Mouse (Mus musculus): ENCODE measurements around the gene Eci2. TPM values are rescaled to one million over a fixed set of nuclear protein-coding genes. Genes with fewer than 3 reads are reported as not detected.

Eci2 gene
- total RNA-seq (2012; rRNA removed), result 78.9 and 86.0 TPM in 2 replicates
- total RNA-seq (2014; rRNA removed), result 116 and 125 TPM in 2 replicates
- 83.3 and 83.7 TPM in 2 replicates for polyA plus RNA-seq (2012; ENCODE audit: insufficient read length, low read depth)

DNA sequence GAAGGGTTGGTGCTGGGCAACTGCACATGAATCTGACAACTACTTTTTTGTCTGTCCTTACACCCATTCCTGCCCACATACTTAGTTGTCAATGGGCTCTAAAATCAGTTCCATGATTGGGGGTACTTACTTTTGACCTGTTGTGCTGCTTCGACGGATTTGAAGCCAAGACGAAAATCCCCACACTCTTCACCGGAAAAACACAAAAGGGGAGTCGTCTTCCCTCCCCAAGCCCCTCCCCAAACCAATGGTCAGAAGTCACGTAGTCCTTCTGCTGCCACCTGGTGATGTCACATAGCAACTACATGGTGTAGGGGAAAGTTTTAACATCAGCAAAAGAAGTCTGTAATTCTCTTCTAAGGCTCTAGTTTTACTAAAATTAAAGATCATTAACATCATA lies at the start of gene Eci2:
Gene Eci2, minus strand, starts transcription at position 218 of the 400 bp plus-strand sequence.
- peaks cover 3% of the 10 kb centered on the region for H3K9me3 ChIP-seq (replicated peaks; ENCODE audit: low read length)
- TF ChIP-seq IRF4 (IDR thresholded peaks at IDR 0.05; ENCODE audit: low read depth, low read length) (peak; percentile 20; the same call in 1 of the 2 replicates), PAX5 (IDR thresholded peaks at IDR 0.05; ENCODE audit: low read length) (no peak), CTCF (conservative IDR thresholded peaks at IDR 0.05 in 1 of 2, IDR thresholded peaks at IDR 0.05 in 1 of 2; ENCODE audit: low read depth in 2 of 2, low read length in 2 of 2) (peak; percentile 19 to 77; a peak in 2 of 4 replicates), SMC3 (IDR thresholded peaks at IDR 0.05; ENCODE audit: low read depth, low read length) (peak; percentile 79), GABPA (IDR thresholded peaks at IDR 0.05; ENCODE audit: insufficient replicate concordance, low read depth, low read length) (no peak), RAD21 (IDR thresholded peaks at IDR 0.05; ENCODE audit: low read depth, low read length) (peak; percentile 64), MAX (IDR thresholded peaks at IDR 0.05; ENCODE audit: low read length) (no peak), ELF1 (IDR thresholded peaks at IDR 0.05; ENCODE audit: low read depth, low read length) (no peak)
- H3K79me2 ChIP-seq (replicated peaks; ENCODE audit: control insufficient read depth, extremely low read depth, insufficient read depth, poor library complexity, severe bottlenecking), result no peaks in the 10 kb centered on the region
- peak within 1 kb of the TSS; percentile 81; the same call in 1 of the 2 replicates for H3K4me2 ChIP-seq (ENCODE audit: insufficient read depth, low read depth, poor library complexity, severe bottlenecking)
- H3K4me1 ChIP-seq (ENCODE audit: control insufficient read depth in 1 of 2, insufficient read depth in 2 of 2), result peaks cover 0 to 8% of the 10 kb centered on the region in 2 experiments; a peak in 1 of 4 replicates
- no peaks in the 10 kb centered on the region for H3K36me3 ChIP-seq (replicated peaks in 1 of 2; ENCODE audit: control insufficient read depth in 1 of 2, insufficient read depth in 1 of 2, low read length in 1 of 2)
- no peaks in the 10 kb centered on the region for H3K27me3 ChIP-seq (replicated peaks)
- H3K9ac ChIP-seq (ENCODE audit: insufficient read depth, low read depth), result peak within 1 kb of the TSS; percentile 47; the same call in 1 of the 2 replicates
- DNase-seq (ENCODE audit: extremely low read depth), result peak; percentile 65
- in situ Hi-C loops (cut with MboI; ENCODE audit: low pct_ligation_motif_present, low pct_unique_long_range_greater_than_20kb, low sequenced_read_pairs) (loop anchor here (25.0 kb wide), 2 partner anchors 735 to 910 kb away; no protein-coding TSS in a partner anchor), dilution Hi-C loops (cut with MboI; ENCODE audit: extremely low pct_ligation_motif_present, extremely low pct_unique_long_range_greater_than_20kb, low sequenced_read_pairs) (no loop called here)
- no peak within 1 kb of the TSS for H3K27ac ChIP-seq (ENCODE audit: insufficient read depth, low read depth)
- H3K4me3 ChIP-seq (replicated peaks in 1 of 3; ENCODE audit: low read depth in 2 of 3, low read length in 2 of 3, poor library complexity in 1 of 3), result peak within 1 kb of the TSS in 1 of 3 experiments; percentile 17

DNA sequence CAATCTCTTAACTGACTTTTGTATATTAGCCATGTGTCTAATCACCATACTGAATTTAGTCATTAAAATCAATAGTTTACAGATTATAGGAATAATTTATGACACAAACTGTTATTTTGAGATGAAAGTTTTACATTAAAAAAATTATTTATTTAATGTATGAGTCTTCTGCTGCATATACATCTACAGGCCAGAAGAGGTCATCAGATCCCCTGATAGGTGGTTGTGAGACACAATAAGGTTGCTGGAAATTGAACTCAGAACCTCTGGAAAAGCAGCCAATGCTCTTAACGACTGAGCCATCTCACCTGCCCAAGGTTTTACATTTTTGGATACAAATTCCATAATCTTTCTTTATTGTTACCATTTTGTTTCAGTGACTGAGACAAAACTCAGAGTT lies 48.0 kb upstream of the Eci2 start:
- peak; percentile 13 for DNase-seq (ENCODE audit: extremely low read depth)
- no peak overlapping the region for H3K4me2 ChIP-seq (ENCODE audit: insufficient read depth, low read depth, poor library complexity, severe bottlenecking)
- dilution Hi-C loops (cut with MboI; ENCODE audit: extremely low pct_ligation_motif_present, extremely low pct_unique_long_range_greater_than_20kb, low sequenced_read_pairs) (no loop called here), in situ Hi-C loops (cut with MboI; ENCODE audit: low pct_ligation_motif_present, low pct_unique_long_range_greater_than_20kb, low sequenced_read_pairs) (no loop called here)
- H3K36me3 ChIP-seq (replicated peaks in 1 of 2; ENCODE audit: control insufficient read depth in 1 of 2, insufficient read depth in 1 of 2, low read length in 1 of 2), result no peaks in the 10 kb centered on the region
- H3K79me2 ChIP-seq (replicated peaks; ENCODE audit: control insufficient read depth, extremely low read depth, insufficient read depth, poor library complexity, severe bottlenecking), result no peaks in the 10 kb centered on the region
- TF ChIP-seq CTCF (conservative IDR thresholded peaks at IDR 0.05 in 1 of 2, IDR thresholded peaks at IDR 0.05 in 1 of 2; ENCODE audit: low read depth in 2 of 2, low read length in 2 of 2) (peak in 1 of 2 experiments; percentile 66; a peak in 2 of 4 replicates), SMC3 (IDR thresholded peaks at IDR 0.05; ENCODE audit: low read depth, low read length) (peak; percentile 55), GABPA (IDR thresholded peaks at IDR 0.05; ENCODE audit: insufficient replicate concordance, low read depth, low read length) (no peak), NELFE (IDR thresholded peaks at IDR 0.05; ENCODE audit: low read depth, low read length) (no peak), RAD21 (IDR thresholded peaks at IDR 0.05; ENCODE audit: low read depth, low read length) (peak; percentile 68), IRF4 (IDR thresholded peaks at IDR 0.05; ENCODE audit: low read depth, low read length) (no peak), JUN (IDR thresholded peaks at IDR 0.05; ENCODE audit: insufficient read depth, low read depth, low read length) (no peak), MAZ (IDR thresholded peaks at IDR 0.05; ENCODE audit: low read depth, low read length) (no peak), RCOR1 (conservative IDR thresholded peaks at IDR 0.05; ENCODE audit: low read depth, low read length) (no peak)
- H3K27me3 ChIP-seq (replicated peaks), result no peaks in the 10 kb centered on the region
- H3K9ac ChIP-seq (ENCODE audit: insufficient read depth, low read depth), result no peak overlapping the region
- no peak overlapping the region for H3K4me3 ChIP-seq (replicated peaks in 1 of 3; ENCODE audit: low read depth in 2 of 3, low read length in 2 of 3, poor library complexity in 1 of 3)
- H3K9me3 ChIP-seq (replicated peaks; ENCODE audit: low read length), result no peaks in the 10 kb centered on the region
- H3K27ac ChIP-seq (ENCODE audit: insufficient read depth, low read depth), result no peak overlapping the region
- H3K4me1 ChIP-seq (ENCODE audit: control insufficient read depth in 1 of 2, insufficient read depth in 2 of 2), result no peaks in the 10 kb centered on the region

Measured in CH12.LX (cell line).